Mouse (Mus musculus) right cerebral cortex, adult 2 months (tissue): ENCODE results near the gene Ajuba.

Experiments used
- DNase-seq, 2 experiments: peaks; one replicate each; pipeline ENCODE4 v3.0.0; 2021 to 2022; ENCODE audit warnings: low spot score in 2 of 2

Gene Ajuba

DNA sequence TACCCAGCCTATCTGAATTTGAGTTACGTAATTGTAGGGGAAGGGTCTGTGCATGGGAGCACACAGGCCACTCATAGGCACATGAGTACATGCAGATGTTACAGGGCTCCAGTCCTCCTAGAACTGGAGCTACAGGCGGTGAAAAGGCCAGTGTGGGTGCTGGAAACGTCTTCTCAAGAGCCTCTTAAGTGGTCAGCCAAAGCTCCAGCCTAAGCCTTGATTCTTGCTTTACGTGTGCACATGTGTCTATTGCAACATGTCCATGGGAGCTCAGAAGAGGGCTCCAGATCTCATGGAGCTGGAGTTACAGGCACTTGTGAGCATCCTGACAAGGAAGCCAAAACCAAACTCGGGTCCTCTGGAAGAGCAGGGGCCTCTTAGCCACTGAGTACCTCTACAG, 32.7 kb downstream of the Ajuba start:
- no peak for DNase-seq

DNA sequence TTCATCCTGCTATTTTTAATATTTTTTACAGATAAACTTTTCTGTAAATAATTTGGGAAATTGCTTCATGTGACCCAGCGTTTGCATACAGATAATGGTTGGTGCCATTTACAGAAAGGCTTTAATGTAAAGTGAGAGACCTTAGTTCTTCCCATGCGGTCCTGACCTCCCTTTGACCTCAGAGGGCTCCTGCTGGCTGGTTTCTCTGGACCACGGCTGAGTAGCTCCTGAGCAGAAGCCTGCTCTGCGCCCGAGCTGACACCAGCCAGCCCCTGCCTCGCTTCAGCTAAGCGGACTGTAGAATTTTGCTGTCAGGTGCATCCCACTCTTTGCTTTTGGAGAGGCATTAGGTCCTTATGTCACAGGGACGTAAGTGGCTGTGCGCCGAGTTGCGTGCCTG, 36.6 kb downstream of the Ajuba start:
- DNase-seq = no peak

GRCm38 (mm10) chr14:54538580-54538979, 38.8 kb downstream of the Ajuba start:
- no peak for DNase-seq

- DNase-seq = peak; percentile 89
Observed at GRCm38 (mm10) chr14:54528446-54529111, 48.8 kb downstream of the Ajuba start.

GRCm38 (mm10) chr14:54528007-54528393, 49.4 kb downstream of the Ajuba start:
- DNase-seq = no peak

- DNase-seq = peak; percentile 43 to 52
Observed at GRCm38 (mm10) chr14:54527227-54528006, 49.9 kb downstream of the Ajuba start.

DNA sequence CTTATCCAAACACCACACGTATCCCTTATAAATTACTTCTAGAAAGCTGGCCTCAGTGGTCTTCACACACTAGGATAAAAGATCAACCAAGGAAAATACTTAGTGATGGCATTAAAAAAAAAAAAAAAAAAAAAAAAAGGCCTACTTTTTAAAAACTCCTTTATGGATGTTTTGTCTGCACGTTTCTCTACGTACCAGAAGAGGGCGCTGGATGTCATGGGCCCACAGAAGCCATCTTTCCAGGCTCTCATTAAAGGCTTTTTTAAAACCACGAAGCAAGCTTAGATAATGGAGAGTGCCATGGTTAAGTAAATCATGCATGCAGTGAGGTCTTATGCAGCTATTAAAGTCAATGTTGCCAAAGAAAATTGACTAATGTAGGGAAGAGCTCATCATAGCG, 53.8 kb downstream of the Ajuba start:
- no peak for DNase-seq
